ENCODE assay signal across 14 mouse cellular contexts in the genomic region with DNA sequence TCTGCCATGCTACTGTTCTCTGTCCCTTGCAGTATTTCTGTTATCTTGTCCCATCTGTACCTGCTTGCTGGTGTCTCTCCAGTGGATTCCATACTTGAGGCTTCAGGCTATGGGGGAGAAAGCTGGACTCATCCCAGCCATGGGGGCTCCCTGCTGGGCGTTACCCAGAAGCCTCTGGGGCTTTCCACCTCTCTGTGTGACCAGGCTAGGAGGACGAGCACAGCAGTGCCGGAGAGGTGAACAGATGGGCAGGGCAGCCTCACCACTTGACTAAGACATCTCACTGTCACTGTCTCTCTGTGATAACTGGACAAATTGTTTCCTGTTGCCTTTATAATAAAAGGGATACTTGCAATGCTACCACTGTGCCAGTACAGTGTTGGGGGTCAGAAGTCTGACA. TPM values are rescaled to one million over a fixed set of nuclear protein-coding genes. Genes with fewer than 3 reads are reported as not detected.
"Had no signal": no experiment of that assay in that cellular context is flagged by ENCODE, and none has a peak within 500 bp of the region (broad histone marks: within the 10 kb centered on the region; RNA-seq: fewer than 3 reads in every experiment).

No protein-coding gene starts in this region.

- H3K27ac ChIP-seq: left cerebral cortex, adult 2 months; limb, embryonic 13.5 days; liver, embryonic 14.5 days; midbrain, embryonic 13.5 days; stomach, embryonic 15.5 days had no signal

- ATAC-seq: lung, postnatal 0 days; midbrain, embryonic 13.5 days had no signal

- H3K4me1 ChIP-seq: limb, embryonic 13.5 days; midbrain, embryonic 13.5 days; stomach, embryonic 15.5 days had no signal

- H3K4me3 ChIP-seq: left cerebral cortex, adult 2 months; limb, embryonic 13.5 days; midbrain, embryonic 13.5 days; stomach, embryonic 15.5 days had no signal

- H3K9me3 ChIP-seq: limb, embryonic 13.5 days; midbrain, embryonic 13.5 days; stomach, embryonic 15.5 days had no signal

- H3K27me3 ChIP-seq: limb, embryonic 13.5 days; midbrain, embryonic 13.5 days; stomach, embryonic 15.5 days had no signal

- DNase-seq: kidney, postnatal 14 days; lung, adult 2 months; lung, postnatal 36 days; right cerebral cortex, postnatal 14 days; thymus, postnatal 36 days had no signal

- H3K36me3 ChIP-seq: limb, embryonic 13.5 days; midbrain, embryonic 13.5 days; stomach, embryonic 15.5 days had no signal

RNA-seq across cellular contexts. Expression of a gene that starts 9.5 kb away (rescaled TPM):
- total RNA-seq: liver, adult 2 months; megakaryocyte progenitor cell, adult 5-6 weeks had no signal
- polyA plus RNA-seq: large intestine, adult 2 months; liver, adult 2 months; lung, adult 2 months; lung, postnatal 0 days had no signal
